Mouse (Mus musculus): ENCODE data around the gene Gpr25. TPM values are rescaled to one million over a fixed set of nuclear protein-coding genes. Genes with fewer than 3 reads are reported as not detected.
A peak's percentile ranks its signal among the peaks of the same experiment; 100 is the strongest.

Gpr25 gene
- total and polyA plus RNA-seq, 3 experiments = not detected

- H3K27ac ChIP-seq (ENCODE audit: insufficient read depth, low read depth) = no peak overlapping the region
- dilution Hi-C loops (cut with MboI; ENCODE audit: extremely low pct_ligation_motif_present, extremely low pct_unique_long_range_greater_than_20kb, low sequenced_read_pairs) = no loop called here
- no peak overlapping the region for H3K4me3 ChIP-seq (replicated peaks in 1 of 3; ENCODE audit: low read depth in 2 of 3, low read length in 2 of 3, poor library complexity in 1 of 3)
- peaks cover 31 to 50% of the 10 kb centered on the region in 2 experiments for H3K4me1 ChIP-seq (ENCODE audit: control insufficient read depth in 1 of 2, insufficient read depth in 2 of 2)
- peaks cover 2% of the 10 kb centered on the region for H3K9me3 ChIP-seq (replicated peaks; ENCODE audit: low read length)
- in situ Hi-C loops (cut with MboI; ENCODE audit: low pct_ligation_motif_present, low pct_unique_long_range_greater_than_20kb, low sequenced_read_pairs) = no loop called here
- no peaks in the 10 kb centered on the region for H3K27me3 ChIP-seq (replicated peaks)
- H3K79me2 ChIP-seq (replicated peaks; ENCODE audit: control insufficient read depth, extremely low read depth, insufficient read depth, poor library complexity, severe bottlenecking) = no peaks in the 10 kb centered on the region
- H3K36me3 ChIP-seq (replicated peaks in 1 of 2; ENCODE audit: control insufficient read depth in 1 of 2, insufficient read depth in 1 of 2, low read length in 1 of 2) = no peaks in the 10 kb centered on the region
- no peak for DNase-seq (ENCODE audit: extremely low read depth)
- no peak overlapping the region for H3K9ac ChIP-seq (ENCODE audit: insufficient read depth, low read depth)
- TF ChIP-seq USF2 (conservative IDR thresholded peaks at IDR 0.05; ENCODE audit: low read depth, low read length) (no peak), MAFK (IDR thresholded peaks at IDR 0.05; ENCODE audit: insufficient replicate concordance, low read length) (peak; percentile 83), MAZ (IDR thresholded peaks at IDR 0.05; ENCODE audit: low read depth, low read length) (no peak)
- no peak overlapping the region for H3K4me2 ChIP-seq (ENCODE audit: insufficient read depth, low read depth, poor library complexity, severe bottlenecking)
Measured at GRCm38 (mm10) chr1:136254503-136255065, 6.1 kb downstream of the Gpr25 start.

- H3K79me2 ChIP-seq (replicated peaks; ENCODE audit: control insufficient read depth, extremely low read depth, insufficient read depth, poor library complexity, severe bottlenecking) = no peaks in the 10 kb centered on the region
- no peak overlapping the region for H3K27ac ChIP-seq (ENCODE audit: insufficient read depth, low read depth)
- H3K9ac ChIP-seq (ENCODE audit: insufficient read depth, low read depth) = no peak overlapping the region
- no peaks in the 10 kb centered on the region for H3K36me3 ChIP-seq (replicated peaks in 1 of 2; ENCODE audit: control insufficient read depth in 1 of 2, insufficient read depth in 1 of 2, low read length in 1 of 2)
- H3K9me3 ChIP-seq (replicated peaks; ENCODE audit: low read length) = no peaks in the 10 kb centered on the region
- DNase-seq (ENCODE audit: extremely low read depth) = peak; percentile 43
- H3K27me3 ChIP-seq (replicated peaks) = no peaks in the 10 kb centered on the region
- H3K4me2 ChIP-seq (ENCODE audit: insufficient read depth, low read depth, poor library complexity, severe bottlenecking) = no peak overlapping the region
- dilution Hi-C loops (cut with MboI; ENCODE audit: extremely low pct_ligation_motif_present, extremely low pct_unique_long_range_greater_than_20kb, low sequenced_read_pairs) (no loop called here), in situ Hi-C loops (cut with MboI; ENCODE audit: low pct_ligation_motif_present, low pct_unique_long_range_greater_than_20kb, low sequenced_read_pairs) (no loop called here)
- TF ChIP-seq HCFC1 (IDR thresholded peaks at IDR 0.05; ENCODE audit: low read depth, low read length) = no peak
- no peak for TF ChIP-seq RCOR1 (conservative IDR thresholded peaks at IDR 0.05; ENCODE audit: low read depth, low read length)
- no peak for TF ChIP-seq MEF2A (IDR thresholded peaks at IDR 0.05; ENCODE audit: borderline replicate concordance, low read depth, low read length)
- H3K4me3 ChIP-seq (replicated peaks in 1 of 3; ENCODE audit: low read depth in 2 of 3, low read length in 2 of 3, poor library complexity in 1 of 3) = no peak overlapping the region
- peaks cover 31 to 56% of the 10 kb centered on the region in 2 experiments for H3K4me1 ChIP-seq (ENCODE audit: control insufficient read depth in 1 of 2, insufficient read depth in 2 of 2)
Measured at GRCm38 (mm10) chr1:136253472-136253871, 7.2 kb downstream of the Gpr25 start.

GRCm38 (mm10) chr1:136249662-136250061 lies 11.0 kb downstream of the Gpr25 start:
- H3K79me2 ChIP-seq (replicated peaks; ENCODE audit: control insufficient read depth, extremely low read depth, insufficient read depth, poor library complexity, severe bottlenecking) = no peaks in the 10 kb centered on the region
- H3K4me2 ChIP-seq (ENCODE audit: insufficient read depth, low read depth, poor library complexity, severe bottlenecking) = no peak overlapping the region; the same call in 1 of the 2 replicates
- peaks cover 2% of the 10 kb centered on the region for H3K9me3 ChIP-seq (replicated peaks; ENCODE audit: low read length)
- DNase-seq (ENCODE audit: extremely low read depth) = peak; percentile 39
- in situ Hi-C loops (cut with MboI; ENCODE audit: low pct_ligation_motif_present, low pct_unique_long_range_greater_than_20kb, low sequenced_read_pairs) = no loop called here
- TF ChIP-seq TCF12 (IDR thresholded peaks at IDR 0.05; ENCODE audit: low read depth, low read length) (no peak), MAFK (IDR thresholded peaks at IDR 0.05; ENCODE audit: insufficient replicate concordance, low read length) (no peak)
- peaks cover 15 to 45% of the 10 kb centered on the region in 2 experiments for H3K4me1 ChIP-seq (ENCODE audit: control insufficient read depth in 1 of 2, insufficient read depth in 2 of 2)
- H3K4me3 ChIP-seq (replicated peaks in 1 of 3; ENCODE audit: low read depth in 2 of 3, low read length in 2 of 3, poor library complexity in 1 of 3) = no peak overlapping the region
- dilution Hi-C loops (cut with MboI; ENCODE audit: extremely low pct_ligation_motif_present, extremely low pct_unique_long_range_greater_than_20kb, low sequenced_read_pairs) = no loop called here
- H3K27ac ChIP-seq (ENCODE audit: insufficient read depth, low read depth) = no peak overlapping the region
- H3K9ac ChIP-seq (ENCODE audit: insufficient read depth, low read depth) = no peak overlapping the region
- H3K36me3 ChIP-seq (replicated peaks in 1 of 2; ENCODE audit: control insufficient read depth in 1 of 2, insufficient read depth in 1 of 2, low read length in 1 of 2) = no peaks in the 10 kb centered on the region
- no peaks in the 10 kb centered on the region for H3K27me3 ChIP-seq (replicated peaks)
